Mouse (Mus musculus) megakaryocyte-erythroid progenitor cell, adult 5 weeks (primary cell): ENCODE data around the gene Nvl. TPM values are rescaled to one million over a fixed set of nuclear protein-coding genes. Genes with fewer than 3 reads are reported as not detected.

ENCODE experiments used
- polyA plus RNA-seq: library from polyadenylated mRNA; stranded (reverse); fragments of >175 nt; gene quantifications from 2 replicates; pipeline ENCODE4 v1.2.3, GENCODE M21; 2012

The Nvl gene
- polyA plus RNA-seq, result 2.4 and 2.7 TPM in 2 replicates

DNA sequence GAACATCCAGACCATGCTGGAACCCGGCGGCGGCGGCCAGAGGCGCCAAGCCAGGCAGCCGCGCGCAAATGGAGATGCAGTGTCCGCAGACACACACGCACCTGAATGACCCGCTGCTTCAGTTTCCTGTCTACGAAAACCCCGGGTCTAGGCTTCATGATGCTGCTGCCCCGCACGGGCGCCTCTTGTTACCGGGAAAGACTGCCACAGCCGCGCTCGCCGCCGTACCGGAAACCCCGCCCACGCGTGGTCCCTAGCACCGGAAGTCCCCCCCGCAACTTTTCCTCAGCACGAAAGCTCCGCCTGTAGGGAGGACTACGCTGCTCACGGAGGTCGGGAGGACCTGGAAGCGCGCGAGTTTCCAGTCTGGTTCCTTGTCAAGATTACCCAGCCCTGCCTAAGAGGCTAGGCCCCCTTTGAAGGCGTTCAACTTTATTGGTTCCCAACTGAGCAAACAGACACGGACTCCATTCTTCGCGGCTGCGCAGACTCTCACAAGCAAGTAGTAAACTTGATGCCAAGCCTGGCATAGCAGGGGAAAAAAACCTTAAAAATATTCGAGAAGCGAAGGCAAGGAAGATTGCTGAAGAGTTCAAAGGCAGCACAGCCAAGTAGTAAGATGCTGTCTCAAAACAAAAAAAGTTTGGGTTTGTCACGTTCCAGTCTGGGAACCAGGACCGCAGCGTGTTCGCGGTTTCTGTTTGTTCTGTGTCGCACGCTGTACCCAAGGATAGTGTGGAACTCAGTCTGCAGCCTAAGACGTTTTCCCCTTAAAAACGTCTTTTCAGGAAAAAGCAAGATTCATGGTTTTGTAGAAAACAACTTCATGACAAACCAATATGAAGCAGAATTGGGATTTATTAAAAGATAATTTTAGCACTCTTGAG lies at the start of gene Nvl, which contains the start of gene Cnih4:
Gene Nvl, minus strand, starts transcription at position 255 of the 887 bp plus-strand sequence.
Gene Cnih4, plus strand, starts transcription at position 744 of the 887 bp plus-strand sequence.

DNA sequence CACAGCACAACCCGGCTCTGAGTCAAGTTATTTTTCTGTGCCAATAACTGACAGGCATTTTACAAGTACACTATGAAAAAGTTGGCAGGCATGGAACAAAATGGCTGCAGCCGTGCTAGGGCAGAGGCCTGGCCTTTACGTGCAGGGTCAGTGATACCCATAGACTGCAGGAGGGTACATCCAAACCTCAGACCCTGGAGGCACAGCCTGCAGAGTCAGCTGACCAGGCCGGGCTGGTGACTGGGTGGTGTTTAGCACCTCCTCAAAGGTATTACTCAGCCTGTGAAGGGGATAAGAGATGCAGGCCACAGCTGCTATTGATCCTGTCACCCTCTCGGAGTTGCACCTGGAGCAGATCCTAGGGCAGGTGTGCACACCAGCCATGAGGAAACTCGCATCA lies 93.1 kb downstream of the Nvl start, which contains the start of gene 9130409I23Rik:
Gene 9130409I23Rik, plus strand, starts transcription at position 301 of the 400 bp plus-strand sequence.

Other genes with a start within 250 kb of the Nvl start
- 70.6 and 80.3 TPM in 2 replicates for gene Pycr2, start 239.9 kb downstream of the Nvl start, polyA plus RNA-seq
- 5.7 and 7.2 TPM in 2 replicates for gene Lefty1, start 209.2 kb downstream of the Nvl start, polyA plus RNA-seq
- 22.1 and 27.7 TPM in 2 replicates for gene Tmem63a, start 201.9 kb downstream of the Nvl start, polyA plus RNA-seq
- gene Ephx1, start 123.3 kb downstream of the Nvl start, polyA plus RNA-seq, result 0.25 and 1.2 TPM in 2 replicates
- not detected in 2 replicates for gene 9130409I23Rik, start 93.0 kb downstream of the Nvl start, polyA plus RNA-seq
- gene Cnih4, start 489 bp upstream of the Nvl start, polyA plus RNA-seq, result 8.8 and 8.9 TPM in 2 replicates
- 34.6 and 35.9 TPM in 2 replicates for gene Wdr26, start 67.8 kb upstream of the Nvl start, polyA plus RNA-seq
- 0.21 TPM in 1 of 2 replicates, not detected in the other for gene Cnih3, start 208.4 kb upstream of the Nvl start, polyA plus RNA-seq